Mouse (Mus musculus): Measurements from ENCODE around the gene Ilkap.

- TF ChIP-seq CTCF (IDR thresholded peaks at IDR 0.05; ENCODE audit: low read depth) (peak; percentile 24; the same call in 1 of the 2 replicates), EP300 (optimal IDR thresholded peaks at IDR 0.05) (no peak)
These were observed 15.4 kb upstream of the Ilkap start, which contains the start of gene Hes6 for GRCm38 (mm10) chr1:91413898-91414594.

Measured in stomach, postnatal 0 days (tissue).